Mouse (Mus musculus) lung, adult 2 months (tissue): ENCODE data around the gene Paqr4. TPM values are rescaled to one million over a fixed set of nuclear protein-coding genes. Genes with fewer than 3 reads are reported as not detected.
A peak's percentile ranks its signal among the peaks of the same experiment; 100 is the strongest.

Experiments
- DNase-seq: peaks from one replicate; pipeline ENCODE4 v3.0.0; 2022
- H3K4me1 ChIP-seq: fragments of 200-500 bp; 2 replicates; pipeline ENCODE4 v1.6.1; 2011; ENCODE audit warnings: low read length; ENCODE audit not compliant: control insufficient read depth, insufficient read depth
- H3K4me3 ChIP-seq: fragments of 200-500 bp; replicated peaks from 2 replicates; pipeline ENCODE3; 2011; ENCODE audit warnings: low read depth, mild to moderate bottlenecking, control low read depth, low read length; ENCODE audit errors: extremely low read depth
- CTCF ChIP-seq: fragments of 200-500 bp; IDR thresholded peaks from 2 replicates; pipeline ENCODE4 v1.5.1; 2011; ENCODE audit warnings: mild to moderate bottlenecking, low read length, control low read depth; ENCODE audit not compliant: insufficient read depth
- POLR2A ChIP-seq: fragments of 200-500 bp; IDR thresholded peaks from 2 replicates; pipeline ENCODE4 v1.6.1; 2011; ENCODE audit warnings: low read depth, mild to moderate bottlenecking, control low read depth, low read length, borderline replicate concordance; ENCODE audit errors: extremely low read depth
- WGBS: fragments of 180-500 bp; shearing (Covaris S2); methylation state at CpG from one replicate; pipeline ENCODE4 v1.1.7; 2018; 5-methylcytosine and 5-hydroxymethylcytosine counted together
- polyA plus RNA-seq: library from polyadenylated mRNA; depleted of rRNA; stranded (reverse); fragments of >200 nt; gene quantifications from 2 replicates; pipeline ENCODE4 v1.2.3, GENCODE M21; 2012

Gene Paqr4
- polyA plus RNA-seq, 1 experiment, result 59.8 TPM

GRCm38 (mm10) chr17:23757581-23757980, 16.9 kb upstream of the Paqr4 start:
- WGBS, result 93% methylated on average over 9 of the region's 9 CpGs
- DNase-seq, result no peak

GRCm38 (mm10) chr17:23755689-23756088, 15.0 kb upstream of the Paqr4 start:
- TF ChIP-seq POLR2A (no peak), CTCF (no peak)
- no peak for DNase-seq
- no peak overlapping the region for H3K4me3 ChIP-seq
- no peaks in the 10 kb centered on the region for H3K4me1 ChIP-seq
- WGBS, result 61% methylated on average over 13 of the region's 13 CpGs

More at GRCm38 (mm10) chr17:23757581-23757980, 16.9 kb upstream of the Paqr4 start:
- no peak overlapping the region for H3K4me3 ChIP-seq
- no peaks in the 10 kb centered on the region for H3K4me1 ChIP-seq
- TF ChIP-seq POLR2A (no peak), CTCF (no peak)

- DNase-seq, result no peak
- Histone ChIP-seq H3K4me1 (peaks cover 4% of the 10 kb centered on the region; the same call in 1 of the 2 replicates), H3K4me3 (peak overlapping the region; percentile 40)
- TF ChIP-seq CTCF, result no peak
- TF ChIP-seq POLR2A, result 0 out of 2 replicates have a peak, but pooled peaks have one; percentile 25
- WGBS, result 79% methylated on average over 11 of the region's 11 CpGs
Observed at GRCm38 (mm10) chr17:23749400-23750191, 8.9 kb upstream of the Paqr4 start.

- TF ChIP-seq CTCF, result peak; percentile 45
- TF ChIP-seq POLR2A, result no peak
- WGBS, result 18% methylated on average over 10 of the region's 10 CpGs
- peak; percentile 68 for DNase-seq
Observed at GRCm38 (mm10) chr17:23748631-23749391, 8.1 kb upstream of the Paqr4 start.

GRCm38 (mm10) chr17:23748026-23748425, 7.4 kb upstream of the Paqr4 start:
- no peak for DNase-seq
- Histone ChIP-seq H3K4me1 (peaks cover 4% of the 10 kb centered on the region; the same call in 1 of the 2 replicates), H3K4me3 (no peak overlapping the region)
- WGBS, result 19% methylated on average over 6 of the region's 6 CpGs
- no peak for TF ChIP-seq POLR2A
- TF ChIP-seq CTCF, result no peak

More at GRCm38 (mm10) chr17:23748631-23749391, 8.1 kb upstream of the Paqr4 start:
- H3K4me3 ChIP-seq, result peak overlapping the region; percentile 40
- H3K4me1 ChIP-seq, result peaks cover 4% of the 10 kb centered on the region; the same call in 1 of the 2 replicates

GRCm38 (mm10) chr17:23747471-23747870, 6.8 kb upstream of the Paqr4 start:
- 79% methylated on average over 3 of the region's 3 CpGs for WGBS
- TF ChIP-seq CTCF (no peak), POLR2A (no peak)
- peaks cover 6% of the 10 kb centered on the region for H3K4me1 ChIP-seq
- no peak overlapping the region for H3K4me3 ChIP-seq
- DNase-seq, result no peak

GRCm38 (mm10) chr17:23746767-23747166, 6.1 kb upstream of the Paqr4 start:
- DNase-seq, result no peak
- 81% methylated on average over 3 of the region's 3 CpGs for WGBS
- no peak overlapping the region for H3K4me3 ChIP-seq
- H3K4me1 ChIP-seq, result peaks cover 12% of the 10 kb centered on the region
- TF ChIP-seq CTCF (no peak), POLR2A (no peak)

- DNase-seq, result no peak
Observed at GRCm38 (mm10) chr17:23746311-23746710, 5.6 kb upstream of the Paqr4 start.

More at GRCm38 (mm10) chr17:23746311-23746710, 5.6 kb upstream of the Paqr4 start:
- no peak overlapping the region for H3K4me3 ChIP-seq
- TF ChIP-seq POLR2A (no peak), CTCF (0 out of 2 replicates have a peak, but pooled peaks have one; percentile 4)
- H3K4me1 ChIP-seq, result peaks cover 12% of the 10 kb centered on the region
- 19% methylated on average over 12 of the region's 12 CpGs for WGBS
